ENCODE assay signal across 8 mouse cellular contexts in genomic region chr4:154897676-154898465, GRCm38 (mm10). TPM values are rescaled to one million over a fixed set of nuclear protein-coding genes. Genes with fewer than 3 reads are reported as not detected.
DNase-seq lines count a peak whose midpoint lies in the region; ATAC-seq and TF ChIP-seq lines count a peak whose summit lies in the region.

No protein-coding gene starts in this region.

- peak; percentile 50 to 55 for DNase-seq in cerebellum, adult 2 months
- DNase-seq in limb, embryonic 10.5 days (ENCODE audit: low spot score): no peak
- DNase-seq in frontal cortex, postnatal 25 days (ENCODE audit: low spot score in 2 of 2): no peak
- DNase-seq in ovary, postnatal 36 days (ENCODE audit: low spot score): no peak

- WGBS in cerebellum, adult 2 months: 9% methylated on average over 6 of the region's 6 CpGs
- 66% methylated on average over 6 of the region's 6 CpGs for WGBS in limb, embryonic 10.5 days
- 47% methylated on average over 6 of the region's 6 CpGs for WGBS in small intestine, adult 2 months

- ATAC-seq in erythroblast, adult 5-6 weeks (replicated peaks; ENCODE audit: low FRiP score, poor library complexity, severe bottlenecking): no peak
- peak; percentile 7 for ATAC-seq in granulocyte monocyte progenitor cell, adult 5-6 weeks (replicated peaks; ENCODE audit: poor library complexity, severe bottlenecking)

- H3K27me3 ChIP-seq in erythroblast, embryonic 14.5 days (ENCODE audit: control insufficient read depth): peaks cover 86% of the 10 kb centered on the region
- no peaks in the 10 kb centered on the region for H3K27me3 ChIP-seq in cerebellum, adult 2 months (ENCODE audit: control insufficient read depth, insufficient read depth, low read length)
- 0 out of 2 replicates have a peak, but pooled peaks cover 18% of the 10 kb centered on the region for H3K27me3 ChIP-seq in limb, embryonic 10.5 days (ENCODE audit: low read depth, poor library complexity, severe bottlenecking)
- H3K27me3 ChIP-seq in small intestine, adult 2 months (ENCODE audit: control insufficient read depth, insufficient read depth, low read length): no peaks in the 10 kb centered on the region

- H3K4me3 ChIP-seq in erythroblast, embryonic 14.5 days (replicated peaks): peak overlapping the region; percentile 58
- H3K4me3 ChIP-seq in cerebellum, adult 2 months (replicated peaks; ENCODE audit: insufficient read depth, low read depth, low read length): peak overlapping the region; percentile 88
- peak overlapping the region; percentile 69 for H3K4me3 ChIP-seq in limb, embryonic 10.5 days
- peak overlapping the region; percentile 73 for H3K4me3 ChIP-seq in small intestine, adult 2 months (ENCODE audit: low read depth, low read length)

- peaks cover 4% of the 10 kb centered on the region for H3K9me3 ChIP-seq in erythroblast, embryonic 14.5 days (ENCODE audit: control insufficient read depth, low read length)
- no peaks in the 10 kb centered on the region for H3K9me3 ChIP-seq in limb, embryonic 10.5 days (replicated peaks)

- H3K36me3 ChIP-seq in erythroblast, embryonic 14.5 days (ENCODE audit: control insufficient read depth): no peaks in the 10 kb centered on the region
- H3K36me3 ChIP-seq in limb, embryonic 10.5 days: no peaks in the 10 kb centered on the region
- H3K36me3 ChIP-seq in small intestine, adult 2 months (ENCODE audit: control insufficient read depth, insufficient read depth, low read length): peaks cover 17% of the 10 kb centered on the region

- peaks cover 34% of the 10 kb centered on the region for H3K4me1 ChIP-seq in erythroblast, embryonic 14.5 days (ENCODE audit: control insufficient read depth)
- H3K4me1 ChIP-seq in cerebellum, adult 2 months (ENCODE audit: control insufficient read depth, insufficient read depth, low read length): peaks cover 25% of the 10 kb centered on the region
- peaks cover 29% of the 10 kb centered on the region for H3K4me1 ChIP-seq in limb, embryonic 10.5 days
- peaks cover 21% of the 10 kb centered on the region for H3K4me1 ChIP-seq in small intestine, adult 2 months (ENCODE audit: control insufficient read depth, insufficient read depth, insufficient read length, low read length)

- no peak for TF ChIP-seq CTCF in cerebellum, adult 2 months (IDR thresholded peaks at IDR 0.05; ENCODE audit: borderline replicate concordance, insufficient read depth, low read depth, low read length)
- TF ChIP-seq CTCF in small intestine, adult 2 months (IDR thresholded peaks at IDR 0.05; ENCODE audit: extremely low read depth, insufficient read length, insufficient replicate concordance, low read depth, low read length): no peak

- peak overlapping the region; percentile 75 for H3K27ac ChIP-seq in cerebellum, adult 2 months (ENCODE audit: insufficient read depth, low read length)
- peak overlapping the region; percentile 81; the same call in 1 of the 2 replicates for H3K27ac ChIP-seq in limb, embryonic 10.5 days
- H3K27ac ChIP-seq in small intestine, adult 2 months (ENCODE audit: insufficient read depth, low read depth, low read length): peak overlapping the region; percentile 55

- TF ChIP-seq POLR2A in cerebellum, adult 2 months (IDR thresholded peaks at IDR 0.05; ENCODE audit: borderline replicate concordance, insufficient read depth, low read length): 0 out of 2 replicates have a peak, but pooled peaks have one; percentile 18
- TF ChIP-seq POLR2A in small intestine, adult 2 months (IDR thresholded peaks at IDR 0.05; ENCODE audit: low read depth, low read length): no peak; the same call in 1 of the 2 replicates

RNA-seq across cellular contexts. Expression of gene Fam213b, which starts 1.1 kb away (rescaled TPM):
- polyA plus RNA-seq in erythroblast, embryonic 14.5 days (2012): 0.21 and 0.47 TPM in 2 replicates
- 3.6 and 8.8 TPM in 2 replicates for total RNA-seq in erythroblast, adult 5-6 weeks (2015; ENCODE audit: low replicate concordance)
- 2.3 and 2.5 TPM in 2 replicates for total RNA-seq in erythroblast, adult 5-6 weeks (2017; ENCODE audit: low replicate concordance)
- polyA plus RNA-seq in cerebellum, adult 2 months (2012; rRNA removed): 171 and 180 TPM in 2 replicates
- 6.9 and 8.5 TPM in 2 replicates for total RNA-seq in granulocyte monocyte progenitor cell, adult 5-6 weeks (2014; fragmentation: Nextera tagmentation)
- total RNA-seq in granulocyte monocyte progenitor cell, adult 5-6 weeks (2017): 2.9 and 6.7 TPM in 2 replicates
- polyA plus RNA-seq in limb, embryonic 10.5 days (2016; fragmentation: Nextera tagmentation; extraction: Ambion mirVana): 34.9 and 42.7 TPM in 2 replicates
- 78.7 and 197 TPM in 2 replicates for polyA plus RNA-seq in small intestine, adult 2 months (2012; rRNA removed)

RNA-seq across cellular contexts. Expression of gene Mmel1, which starts 28.5 kb away (rescaled TPM):
- polyA plus RNA-seq in erythroblast, embryonic 14.5 days (2012): 0.17 and 0.27 TPM in 2 replicates
- total RNA-seq in erythroblast, adult 5-6 weeks (2015; ENCODE audit: low replicate concordance): 1.0 and 4.0 TPM in 2 replicates
- 7.1 and 9.9 TPM in 2 replicates for total RNA-seq in erythroblast, adult 5-6 weeks (2017; ENCODE audit: low replicate concordance)
- 2.7 and 3.3 TPM in 2 replicates for polyA plus RNA-seq in cerebellum, adult 2 months (2012; rRNA removed)
- total RNA-seq in granulocyte monocyte progenitor cell, adult 5-6 weeks (2014; fragmentation: Nextera tagmentation): not detected in 2 replicates
- total RNA-seq in granulocyte monocyte progenitor cell, adult 5-6 weeks (2017): not detected in 2 replicates
- polyA plus RNA-seq in limb, embryonic 10.5 days (2016; fragmentation: Nextera tagmentation; extraction: Ambion mirVana): 0.15 TPM in 1 of 2 replicates, not detected in the other
- polyA plus RNA-seq in small intestine, adult 2 months (2012; rRNA removed): 0.06 and 0.10 TPM in 2 replicates

RNA-seq across cellular contexts. Expression of gene Tnfrsf14, which starts 30.5 kb away (rescaled TPM):
- 12.5 and 19.4 TPM in 2 replicates for polyA plus RNA-seq in erythroblast, embryonic 14.5 days (2012)
- 634 and 677 TPM in 2 replicates for total RNA-seq in erythroblast, adult 5-6 weeks (2015; ENCODE audit: low replicate concordance)
- total RNA-seq in erythroblast, adult 5-6 weeks (2017; ENCODE audit: low replicate concordance): 775 and 846 TPM in 2 replicates
- polyA plus RNA-seq in cerebellum, adult 2 months (2012; rRNA removed): 0.80 and 1.3 TPM in 2 replicates
- 85.4 and 110 TPM in 2 replicates for total RNA-seq in granulocyte monocyte progenitor cell, adult 5-6 weeks (2014; fragmentation: Nextera tagmentation)
- total RNA-seq in granulocyte monocyte progenitor cell, adult 5-6 weeks (2017): 33.2 and 38.4 TPM in 2 replicates
- polyA plus RNA-seq in limb, embryonic 10.5 days (2016; fragmentation: Nextera tagmentation; extraction: Ambion mirVana): 0.55 and 2.4 TPM in 2 replicates
- 66.3 and 177 TPM in 2 replicates for polyA plus RNA-seq in small intestine, adult 2 months (2012; rRNA removed)

Comparison
In these comparisons a context has a peak if more than half of its experiments do, and no peak if none do; other contexts are left out.
1. DNase-seq: peak in cerebellum, adult 2 months (2 of 2); none in limb, embryonic 10.5 days (single experiment), frontal cortex, postnatal 25 days (0 of 2) and ovary, postnatal 36 days (single experiment).
2. RNA of gene Fam213b, which starts 1.1 kb away (polyA plus RNA-seq): 78.7 to 197 TPM in small intestine, adult 2 months, 171 to 180 TPM in cerebellum, adult 2 months and 34.9 to 42.7 TPM in limb, embryonic 10.5 days; 0.21 to 0.47 TPM in erythroblast, embryonic 14.5 days; every median in the first group is over 10 times any median in the second.
3. Peak in every context shown above with its lines, with median percentiles within 50 percentile points of each other: H3K4me3 ChIP-seq and H3K27ac ChIP-seq.